Mouse (Mus musculus) cortical plate, adult 2 months (tissue): ENCODE data around the gene Sulf2.

ENCODE experiments used
- CTCF ChIP-seq: fragments of 200-500 bp; IDR thresholded peaks from 2 replicates; pipeline ENCODE4 v1.5.1; 2011; ENCODE audit warnings: mild to moderate bottlenecking, control low read depth, low read length; ENCODE audit not compliant: insufficient read depth; ENCODE audit errors: extremely low read depth
- POLR2A ChIP-seq: fragments of 200-500 bp; IDR thresholded peaks from 2 replicates; pipeline ENCODE4 v1.6.1; 2011; ENCODE audit warnings: mild to moderate bottlenecking, low read length, control low read depth; ENCODE audit not compliant: insufficient read depth; ENCODE audit errors: extremely low read depth

GRCm38 (mm10) chr2:166111831-166112250 lies 43.6 kb downstream of the Sulf2 start:
- TF ChIP-seq CTCF (no peak), POLR2A (no peak)
